In the genomic region with DNA sequence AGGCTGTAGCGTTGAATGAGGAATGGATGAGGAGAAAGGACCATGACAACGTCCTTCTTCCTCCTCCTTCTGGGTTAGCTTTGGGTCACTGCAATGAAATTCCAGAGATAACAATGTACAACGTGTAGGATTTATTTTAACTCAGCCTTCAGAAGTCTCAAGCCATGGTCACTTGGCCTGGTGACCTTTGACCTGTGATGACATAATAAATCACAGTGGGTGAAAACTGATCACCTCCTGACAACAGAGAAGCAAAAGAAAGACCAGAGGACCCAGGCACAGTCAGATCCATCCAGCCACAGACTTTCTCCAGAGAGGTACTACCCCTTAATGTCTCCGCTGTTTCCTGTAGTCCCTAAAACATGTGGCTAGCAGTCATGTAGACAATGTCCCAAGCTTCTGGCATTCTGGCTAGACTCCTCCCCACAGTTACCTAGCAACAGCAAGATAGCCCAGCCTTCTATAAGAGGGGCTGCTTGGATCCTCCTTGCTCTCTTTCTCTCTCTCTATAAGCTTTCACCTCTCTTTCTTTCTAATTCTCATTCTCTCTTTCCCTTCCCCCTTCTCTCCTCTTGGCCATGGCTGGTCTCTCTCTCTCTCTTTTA, we compare ENCODE assay signal across 14 mouse cellular contexts.
"Had no signal": no experiment of that assay in that cellular context is flagged by ENCODE, and none has a peak within 500 bp of the region (broad histone marks: within the 10 kb centered on the region; RNA-seq: fewer than 3 reads in every experiment).

No protein-coding gene starts in this region.

- H3K4me3 ChIP-seq: layer of hippocampus, adult 2 months; limb, embryonic 12.5 days; liver, embryonic 13.5 days; lung, embryonic 15.5 days; midbrain, embryonic 12.5 days had no signal

- H3K27ac ChIP-seq: layer of hippocampus, adult 2 months; limb, embryonic 12.5 days; liver, embryonic 13.5 days; lung, embryonic 15.5 days; midbrain, embryonic 12.5 days had no signal

- ATAC-seq: liver, postnatal 0 days; midbrain, embryonic 16.5 days had no signal

- DNase-seq: kidney, adult 18-20 months; liver; liver, embryonic 13.5 days; liver, postnatal 0 days; lung, postnatal 14 days; right cerebral cortex, adult 18-20 months; right cerebral cortex, postnatal 25 days; thymus, adult 18-20 months; thymus, postnatal 14 days had no signal

- H3K9me3 ChIP-seq: lung, embryonic 15.5 days had no signal

- H3K4me1 ChIP-seq: lung, embryonic 15.5 days; midbrain, embryonic 12.5 days had no signal

- H3K27me3 ChIP-seq: limb, embryonic 12.5 days; liver, embryonic 13.5 days; lung, embryonic 15.5 days; midbrain, embryonic 12.5 days had no signal

- H3K36me3 ChIP-seq: limb, embryonic 12.5 days; liver, embryonic 13.5 days; lung, embryonic 15.5 days; midbrain, embryonic 12.5 days had no signal

- H3K4me2 ChIP-seq: limb, embryonic 12.5 days; liver, embryonic 13.5 days; lung, embryonic 15.5 days; midbrain, embryonic 12.5 days had no signal

- H3K9ac ChIP-seq: limb, embryonic 12.5 days; liver, embryonic 13.5 days; liver, postnatal 0 days; lung, embryonic 15.5 days; midbrain, embryonic 12.5 days had no signal
